Mouse (Mus musculus): ENCODE data around the gene Gm20379.
A peak's percentile ranks its signal among the peaks of the same experiment; 100 is the strongest.

The Gm20379 gene

GRCm38 (mm10) chr13:92336857-92337256 lies 31.1 kb downstream of the Gm20379 start:
- DNase-seq (ENCODE audit: low spot score), result no peak

DNA sequence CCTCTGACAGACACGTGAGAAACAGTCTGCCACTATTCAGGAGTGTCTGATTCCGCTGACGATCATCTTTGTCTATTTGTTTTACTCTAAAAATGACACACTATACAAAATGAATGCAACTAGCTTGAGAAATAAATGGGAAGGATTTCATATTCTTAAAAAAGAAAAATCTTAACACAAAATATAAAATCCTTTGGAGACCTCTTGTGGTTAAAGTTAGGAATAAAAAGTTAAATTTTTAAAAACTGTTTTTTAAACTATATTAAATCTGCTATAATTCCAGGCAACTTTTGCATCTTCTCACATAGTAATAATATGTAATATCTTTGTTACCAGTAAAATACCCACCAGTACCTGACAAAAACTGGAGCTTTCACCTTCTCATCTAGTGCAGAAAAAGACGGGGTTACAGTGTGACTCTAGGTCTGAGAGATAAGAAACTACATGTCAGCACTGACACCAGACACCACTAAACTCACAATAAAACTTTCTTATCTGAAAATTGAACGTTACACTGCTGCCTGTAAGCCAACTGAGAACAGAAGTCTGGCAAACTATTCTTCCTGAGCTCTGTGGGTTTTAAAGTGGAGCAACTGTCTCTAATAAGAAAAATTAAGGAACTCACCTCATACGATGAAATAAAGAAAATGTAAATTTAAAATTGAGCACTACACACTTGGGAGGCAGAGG lies 32.1 kb downstream of the Gm20379 start:
- no peak for DNase-seq (ENCODE audit: low spot score)

DNA sequence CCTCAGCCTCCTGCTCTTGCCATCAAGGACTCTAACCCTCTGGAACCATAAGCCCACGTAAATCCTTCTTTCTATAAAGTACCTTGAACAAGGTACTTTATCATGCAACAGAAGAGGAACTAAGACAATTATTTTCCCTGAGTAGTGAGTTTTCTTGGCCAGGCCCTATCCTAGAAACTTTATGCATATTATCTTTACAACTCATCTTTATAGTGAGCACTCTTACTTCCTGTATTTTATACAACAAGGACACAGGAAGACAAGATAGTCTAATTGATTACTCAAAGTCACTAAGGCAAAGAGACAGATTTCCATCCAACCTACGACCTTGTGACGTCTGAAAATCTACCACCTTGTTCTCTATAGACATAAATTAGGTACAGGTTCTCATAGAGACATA lies 34.0 kb downstream of the Gm20379 start:
- DNase-seq (ENCODE audit: low spot score), result no peak

GRCm38 (mm10) chr13:92344033-92344432 lies 38.3 kb downstream of the Gm20379 start:
- no peak for DNase-seq (ENCODE audit: low spot score)

GRCm38 (mm10) chr13:92346338-92346737 lies 40.6 kb downstream of the Gm20379 start:
- no peak for DNase-seq (ENCODE audit: low spot score)

DNA sequence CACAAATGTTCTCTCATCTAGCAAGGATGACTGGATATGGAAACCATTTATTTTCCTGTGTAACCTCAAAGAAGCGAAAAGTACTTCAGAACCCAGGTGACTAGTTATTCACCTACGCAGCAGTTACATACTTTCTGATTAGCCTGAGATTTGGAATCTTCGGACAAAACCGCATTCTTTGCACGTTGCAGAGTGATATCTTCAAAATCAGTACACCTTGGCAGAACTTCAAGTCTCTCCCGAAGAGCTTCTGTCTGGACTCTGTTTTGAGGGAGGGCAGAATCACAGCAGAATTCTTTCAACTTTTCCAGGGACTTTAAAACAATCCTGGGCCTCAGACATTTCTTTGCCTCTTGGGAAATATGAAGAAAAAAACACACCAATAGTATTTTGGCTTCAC lies 45.3 kb downstream of the Gm20379 start:
- no peak for DNase-seq (ENCODE audit: low spot score)

DNA sequence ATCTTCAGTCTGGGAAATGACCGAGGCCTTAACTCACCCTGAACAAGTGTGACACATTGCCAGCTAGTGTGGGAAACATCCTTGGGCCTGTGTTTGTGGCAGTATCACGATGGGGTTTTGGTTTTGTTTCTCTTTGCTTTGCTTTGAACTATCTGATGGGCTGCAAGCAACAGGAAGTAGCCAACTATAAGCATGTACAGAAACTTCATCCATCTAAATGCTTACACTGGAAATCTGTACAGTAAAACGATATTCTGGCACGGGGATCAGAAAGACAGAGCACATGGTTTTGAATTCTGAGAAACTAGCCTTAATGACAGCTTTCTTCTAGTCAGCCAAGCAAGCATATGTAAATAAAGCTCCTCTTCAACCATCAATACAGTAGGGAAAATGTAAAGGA lies 48.2 kb downstream of the Gm20379 start:
- DNase-seq (ENCODE audit: low spot score), result no peak

- DNase-seq (ENCODE audit: low spot score), result peak; percentile 97
Observed at GRCm38 (mm10) chr13:92354456-92355271, 48.9 kb downstream of the Gm20379 start, which contains the start of the genes Dhfr and Msh3. TSS of gene Dhfr (plus strand) at chr13:92354726. TSS of gene Msh3 (minus strand) at chr13:92355003.

DNA sequence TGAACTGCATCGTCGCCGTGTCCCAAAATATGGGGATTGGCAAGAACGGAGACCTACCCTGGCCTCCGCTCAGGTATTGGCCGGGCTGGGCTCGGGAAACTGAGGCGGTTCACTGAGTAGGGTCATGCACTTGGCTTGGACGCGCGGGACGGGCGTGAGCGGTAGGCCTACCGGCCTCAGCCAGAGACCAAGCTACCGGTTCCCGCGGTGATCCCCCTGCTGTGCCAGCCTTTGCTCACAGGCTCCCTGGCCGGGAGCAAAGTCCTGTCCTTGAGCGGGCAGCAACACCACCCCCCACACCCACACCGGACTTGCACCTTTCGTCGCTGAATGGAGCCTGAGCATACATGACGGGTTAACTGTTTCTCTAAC lies 49.5 kb downstream of the Gm20379 start:
- no peak for DNase-seq (ENCODE audit: low spot score)

- DNase-seq (ENCODE audit: low spot score), result no peak
Observed at GRCm38 (mm10) chr13:92356376-92356775, 50.6 kb downstream of the Gm20379 start.
